Mouse (Mus musculus) c-Kit-positive CD71-positive TER-119-positive erythroid progenitor cells, embryonic 14.5 days (primary cell): ENCODE results near the gene Kbtbd4.

Experiments
- DNase-seq: peaks from one replicate; pipeline ENCODE4 v3.0.0-alpha.2; 2013; ENCODE audit warnings: low spot score

Gene Kbtbd4

GRCm38 (mm10) chr2:90956053-90956452, 51.5 kb downstream of the Kbtbd4 start:
- DNase-seq: no peak

DNA sequence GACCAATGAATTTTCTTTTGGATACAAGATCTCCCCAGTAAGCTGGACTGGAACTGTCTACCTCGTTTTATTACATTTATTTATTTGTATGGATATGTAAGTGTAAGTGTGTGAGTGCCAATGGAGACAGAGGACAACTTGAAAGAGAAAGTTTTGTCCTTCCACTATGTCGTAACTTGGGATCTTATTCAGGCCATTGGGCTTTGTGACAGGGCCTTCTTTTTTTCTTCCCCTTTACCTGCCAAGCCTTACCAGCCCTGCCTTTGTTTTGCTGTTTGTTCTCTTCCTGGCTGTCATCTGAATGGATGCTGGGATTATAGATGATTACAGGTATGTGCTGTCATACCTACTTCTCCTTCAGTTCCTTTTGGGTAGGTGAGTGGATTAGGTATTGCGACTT, 54.3 kb downstream of the Kbtbd4 start:
- no peak for DNase-seq

DNA sequence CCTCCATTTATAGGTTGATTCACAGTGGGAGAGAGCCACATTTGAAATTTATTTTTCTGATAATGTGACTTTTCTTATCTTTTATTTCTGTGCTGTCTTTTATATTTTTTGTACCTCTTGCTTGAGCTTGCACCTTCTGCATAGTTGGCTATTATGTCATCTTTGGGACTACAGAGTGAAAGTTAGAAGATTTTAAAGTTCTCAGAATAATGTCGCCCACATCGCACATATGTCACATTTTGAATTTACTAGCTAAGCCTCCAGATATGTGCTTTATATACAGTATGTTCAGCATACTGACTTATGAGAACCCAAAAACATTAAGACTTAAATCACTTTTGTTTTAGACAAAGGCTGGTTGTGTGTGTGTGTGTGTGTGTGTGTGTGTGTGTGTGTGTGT, 55.5 kb downstream of the Kbtbd4 start:
- DNase-seq: no peak
